Mouse (Mus musculus): ENCODE measurements around the gene Trpm4.

DNA sequence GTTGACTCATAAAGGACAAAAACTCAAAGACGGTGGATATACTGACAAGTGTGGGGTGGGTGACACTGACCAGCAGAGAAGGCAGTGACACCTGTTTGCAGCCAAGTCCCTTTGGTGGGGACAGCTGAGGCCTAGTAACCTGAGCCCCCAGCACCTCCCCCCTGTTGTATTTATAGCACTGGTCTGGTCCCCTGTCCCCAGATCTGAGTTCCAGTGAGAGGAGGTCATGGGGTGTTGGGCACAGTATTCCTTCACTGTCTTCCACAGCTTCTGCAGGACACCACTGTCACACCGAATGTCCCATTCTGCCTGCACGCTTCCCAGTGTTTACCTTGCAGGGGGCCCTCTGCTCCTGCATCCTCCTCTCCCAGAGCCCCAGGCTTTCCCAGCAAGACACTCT lies 1.0 kb upstream of the Trpm4 start:
- no peak for TF ChIP-seq CTCF (conservative IDR thresholded peaks at IDR 0.05 in 1 of 2, IDR thresholded peaks at IDR 0.05 in 1 of 2; ENCODE audit: low read depth in 2 of 2, low read length in 2 of 2)
- no peak for TF ChIP-seq POLR2A (IDR thresholded peaks at IDR 0.05; ENCODE audit: low read depth, low read length)
- no peak for TF ChIP-seq BHLHE40 (IDR thresholded peaks at IDR 0.05; ENCODE audit: low read depth, low read length)
- no peak for TF ChIP-seq MYC (IDR thresholded peaks at IDR 0.05; ENCODE audit: low read depth, low read length)
- no peak for TF ChIP-seq MAZ (IDR thresholded peaks at IDR 0.05; ENCODE audit: low read depth, low read length)
- TF ChIP-seq EP300 (IDR thresholded peaks at IDR 0.05; ENCODE audit: low read length): no peak
- TF ChIP-seq CHD1 (IDR thresholded peaks at IDR 0.05; ENCODE audit: low read depth, low read length): no peak
- no peak for TF ChIP-seq ETS1 (conservative IDR thresholded peaks at IDR 0.05; ENCODE audit: low read depth, low read length)
- TF ChIP-seq USF1 (IDR thresholded peaks at IDR 0.05; ENCODE audit: low read depth, low read length): no peak
